Mouse (Mus musculus): ENCODE results near the gene Olfr523. TPM values are rescaled to one million over a fixed set of nuclear protein-coding genes. Genes with fewer than 3 reads are reported as not detected.
A peak's percentile ranks its signal among the peaks of the same experiment; 100 is the strongest.

The Olfr523 gene
- polyA plus RNA-seq, 1 experiment = not detected

- no peak for TF ChIP-seq GATA1 (IDR thresholded peaks at IDR 0.05; ENCODE audit: low read length)
These were observed 28.1 kb downstream of the Olfr523 start for GRCm38 (mm10) chr7:140201090-140201489.

- TF ChIP-seq GATA1 (IDR thresholded peaks at IDR 0.05; ENCODE audit: low read length) = no peak
These were observed 32.8 kb downstream of the Olfr523 start, which contains the start of gene Olfr524 for GRCm38 (mm10) chr7:140205864-140206263. TSS of gene Olfr524 (minus strand) at chr7:140205964.

GRCm38 (mm10) chr7:140206904-140207303 is 33.9 kb downstream of the Olfr523 start:
- TF ChIP-seq GATA1 (IDR thresholded peaks at IDR 0.05; ENCODE audit: low read length) = peak; percentile 13

- TF ChIP-seq GATA1 (IDR thresholded peaks at IDR 0.05; ENCODE audit: low read length) = no peak
These were observed 35.1 kb downstream of the Olfr523 start for GRCm38 (mm10) chr7:140208153-140208552.

GRCm38 (mm10) chr7:140208677-140209076 is 35.7 kb downstream of the Olfr523 start:
- no peak for TF ChIP-seq GATA1 (IDR thresholded peaks at IDR 0.05; ENCODE audit: low read length)

- no peak for TF ChIP-seq GATA1 (IDR thresholded peaks at IDR 0.05; ENCODE audit: low read length)
These were observed 40.8 kb downstream of the Olfr523 start for GRCm38 (mm10) chr7:140213841-140214240.

- TF ChIP-seq GATA1 (IDR thresholded peaks at IDR 0.05; ENCODE audit: low read length) = no peak
These were observed 45.0 kb downstream of the Olfr523 start, which contains the start of gene Cd163l1 for GRCm38 (mm10) chr7:140217967-140218366. TSS of gene Cd163l1 (plus strand) at chr7:140218267.

- no peak for TF ChIP-seq GATA1 (IDR thresholded peaks at IDR 0.05; ENCODE audit: low read length)
These were observed 46.3 kb downstream of the Olfr523 start for GRCm38 (mm10) chr7:140219268-140219667.

GRCm38 (mm10) chr7:140220375-140220774 is 47.4 kb downstream of the Olfr523 start:
- TF ChIP-seq GATA1 (IDR thresholded peaks at IDR 0.05; ENCODE audit: low read length) = no peak

- no peak for TF ChIP-seq GATA1 (IDR thresholded peaks at IDR 0.05; ENCODE audit: low read length)
These were observed 51.2 kb downstream of the Olfr523 start for GRCm38 (mm10) chr7:140224209-140224608.

Other genes with a start within 250 kb of the Olfr523 start
- gene Utf1, start 229.4 kb upstream of the Olfr523 start, polyA plus RNA-seq (2012) = not detected in 2 replicates
- gene 6430531B16Rik, start 194.5 kb upstream of the Olfr523 start, polyA plus RNA-seq (2012) = not detected in 2 replicates
- 0.03 and 0.04 TPM in 2 replicates for gene Adam8, start 180.7 kb upstream of the Olfr523 start, polyA plus RNA-seq (2012)
- 22.3 and 25.3 TPM in 2 replicates for gene Zfp511, start 136.8 kb upstream of the Olfr523 start, polyA plus RNA-seq (2012)
- 6.8 and 9.4 TPM in 2 replicates for gene Tubgcp2, start 136.5 kb upstream of the Olfr523 start, polyA plus RNA-seq (2012)
- gene Msx3, start 124.1 kb upstream of the Olfr523 start, polyA plus RNA-seq (2012) = not detected in 2 replicates
- gene Caly, start 90.7 kb upstream of the Olfr523 start, polyA plus RNA-seq (2012) = not detected in 2 replicates
- gene Prap1, start 79.8 kb upstream of the Olfr523 start, polyA plus RNA-seq (2012) = not detected in 2 replicates
- gene Fuom, start 70.8 kb upstream of the Olfr523 start, polyA plus RNA-seq (2012) = 0.23 TPM in 1 of 2 replicates, not detected in the other
- 1.8 and 5.9 TPM in 2 replicates for gene Paox, start 57.4 kb upstream of the Olfr523 start, polyA plus RNA-seq (2012)
- gene Echs1, start 56.7 kb upstream of the Olfr523 start, polyA plus RNA-seq (2012) = 3.0 and 10.6 TPM in 2 replicates
- 10.4 and 13.4 TPM in 2 replicates for gene Mtg1, start 35.7 kb upstream of the Olfr523 start, polyA plus RNA-seq (2012)
- not detected in 2 replicates for gene Sprn, start 18.3 kb upstream of the Olfr523 start, polyA plus RNA-seq (2012)
- not detected in 2 replicates for gene Olfr522, start 8.5 kb upstream of the Olfr523 start, polyA plus RNA-seq (2012)
- gene Olfr524, start 32.7 kb downstream of the Olfr523 start, polyA plus RNA-seq (2012) = not detected in 2 replicates
- not detected in 2 replicates for gene Cd163l1, start 45.0 kb downstream of the Olfr523 start, polyA plus RNA-seq (2012)
- not detected in 2 replicates for gene 5830411N06Rik, start 74.1 kb downstream of the Olfr523 start, polyA plus RNA-seq (2012)
- gene Olfr525, start 147.6 kb downstream of the Olfr523 start, polyA plus RNA-seq (2012) = not detected in 2 replicates
- gene Olfr527, start 160.8 kb downstream of the Olfr523 start, polyA plus RNA-seq (2012) = not detected in 2 replicates
- not detected in 2 replicates for gene Olfr60, start 188.5 kb downstream of the Olfr523 start, polyA plus RNA-seq (2012)
- gene Olfr530, start 203.1 kb downstream of the Olfr523 start, polyA plus RNA-seq (2012) = not detected in 2 replicates
- gene Olfr531, start 229.7 kb downstream of the Olfr523 start, polyA plus RNA-seq (2012) = not detected in 2 replicates
- not detected in 2 replicates for gene Olfr532, start 248.4 kb downstream of the Olfr523 start, polyA plus RNA-seq (2012)

Data from G1E-ER4 (cell line).